Mouse (Mus musculus) hindbrain, embryonic 10.5 days (tissue): ENCODE measurements around the gene Pias1. TPM values are rescaled to one million over a fixed set of nuclear protein-coding genes. Genes with fewer than 3 reads are reported as not detected.

Experiments used
- DNase-seq: peaks from one replicate; pipeline ENCODE4 v3.0.0-alpha.2; 2017; ENCODE audit warnings: low spot score
- H3K27ac ChIP-seq: fragments of 300-500 bp; sonication (generic); 2 replicates; pipeline ENCODE4 v1.5.1; 2016; ENCODE audit warnings: mild to moderate bottlenecking, moderate library complexity
- H3K27me3 ChIP-seq: fragments of 300-500 bp; sonication (generic); 2 replicates; pipeline ENCODE4 v1.6.1; 2016; ENCODE audit warnings: mild to moderate bottlenecking; ENCODE audit not compliant: poor library complexity, insufficient read depth, severe bottlenecking
- H3K36me3 ChIP-seq: fragments of 300-500 bp; sonication (generic); 2 replicates; pipeline ENCODE4 v1.6.1; 2016; ENCODE audit warnings: mild to moderate bottlenecking, moderate library complexity
- H3K4me1 ChIP-seq: fragments of 300-500 bp; sonication (generic); replicated peaks from 2 replicates; pipeline ENCODE4 v1.6.1; 2016; ENCODE audit warnings: mild to moderate bottlenecking
- H3K4me3 ChIP-seq: fragments of 300-500 bp; sonication (generic); 2 replicates; pipeline ENCODE4 v1.5.1; 2016; ENCODE audit warnings: mild to moderate bottlenecking, moderate library complexity
- H3K9me3 ChIP-seq: fragments of 300-500 bp; sonication (generic); 2 replicates; pipeline ENCODE4 v1.6.1; 2016; ENCODE audit warnings: mild to moderate bottlenecking, moderate library complexity
- WGBS: fragments of 180-500 bp; shearing (Covaris S2); methylation state at CpG from one replicate; pipeline ENCODE4 v1.1.7; 2016; 5-methylcytosine and 5-hydroxymethylcytosine counted together
- polyA plus RNA-seq: library from polyadenylated mRNA; unstranded; fragments of >200 nt; fragmentation: Nextera tagmentation; extraction: Ambion mirVana; gene quantifications from 2 replicates; pipeline ENCODE4 v1.2.1, GENCODE M21; 2016

Gene Pias1
- polyA plus RNA-seq, 1 experiment from 2014 or later = 57.4 TPM

DNA sequence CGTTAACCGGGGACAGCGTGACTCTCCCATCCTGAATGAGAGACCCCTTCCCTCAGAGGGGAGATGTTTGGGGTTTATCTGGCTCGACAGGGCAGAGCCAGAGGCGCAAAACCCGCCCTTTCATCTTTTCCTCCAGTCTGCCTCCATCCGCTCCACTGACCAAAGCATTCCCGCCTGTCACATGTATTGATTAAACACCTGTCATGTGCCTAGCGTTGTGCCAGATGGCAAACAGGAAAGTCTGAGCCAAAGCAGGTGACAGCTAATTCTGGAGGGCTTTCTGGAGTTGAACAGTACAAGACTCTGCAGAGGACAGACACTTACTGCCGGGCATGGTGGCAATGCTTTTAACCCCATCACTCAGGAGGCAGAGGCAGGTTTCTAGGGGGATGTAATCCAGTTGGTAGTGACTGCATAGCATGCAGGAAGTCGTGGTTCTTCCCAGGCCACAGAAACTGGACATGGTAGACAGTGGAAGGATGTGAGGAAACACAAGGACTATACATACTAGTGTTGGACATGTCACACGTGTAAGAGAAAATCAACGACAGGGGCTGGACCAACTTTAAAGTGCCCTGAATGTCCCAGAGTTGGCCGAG is 148.5 kb downstream of the Pias1 start:
- peaks cover 43% of the 10 kb centered on the region for H3K4me1 ChIP-seq
- peak overlapping the region; percentile 93 for H3K27ac ChIP-seq
- H3K4me3 ChIP-seq = peak overlapping the region; percentile 64
- WGBS = 17% methylated on average over 14 of the region's 14 CpGs
- H3K27me3 ChIP-seq = 0 out of 2 replicates have a peak, but pooled peaks cover 3% of the 10 kb centered on the region
- no peaks in the 10 kb centered on the region for H3K36me3 ChIP-seq
- DNase-seq = no peak
- H3K9me3 ChIP-seq = no peaks in the 10 kb centered on the region

DNA sequence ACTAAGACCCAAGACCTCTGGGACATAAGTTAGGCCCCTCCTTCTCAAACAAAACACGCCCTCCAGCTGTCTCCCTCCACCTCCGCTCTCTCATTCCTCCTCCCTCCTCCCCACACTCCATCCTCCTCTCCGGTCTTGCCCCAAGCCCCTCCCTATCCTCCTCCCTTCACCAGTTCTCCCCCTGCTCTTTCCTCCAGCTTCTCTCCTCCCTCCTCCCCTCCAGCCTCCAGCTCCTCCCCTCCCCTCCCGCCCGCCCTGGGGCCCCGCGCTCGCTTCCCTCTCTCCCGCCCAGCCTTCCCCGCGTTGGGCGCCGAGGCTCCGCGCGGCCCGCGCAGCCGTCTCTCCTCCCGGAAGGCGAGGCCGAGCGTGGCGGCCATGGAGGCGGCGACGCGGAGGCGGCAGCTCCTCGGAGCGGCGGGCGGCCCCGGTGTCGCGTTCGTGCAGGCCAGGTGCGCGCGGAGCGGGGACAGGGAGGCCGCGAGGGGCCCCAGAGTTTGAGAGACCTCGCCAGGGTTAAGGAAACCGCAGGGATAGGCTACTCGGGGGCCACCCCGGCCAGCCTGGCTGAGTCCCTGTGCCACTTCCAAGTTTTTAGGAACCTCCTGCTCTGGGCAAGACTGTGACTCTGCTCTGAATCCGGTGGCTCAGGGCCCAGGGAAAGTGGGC is 149.1 kb downstream of the Pias1 start, which contains the start of gene Cln6:
TSS of gene Cln6 (plus strand) at position 280 of the 666 bp plus-strand sequence.
- peak; percentile 82 for DNase-seq
- H3K36me3 ChIP-seq = no peaks in the 10 kb centered on the region
- WGBS = 1% methylated on average over 48 of the region's 48 CpGs
- no peaks in the 10 kb centered on the region for H3K9me3 ChIP-seq
- peak within 1 kb of the TSS; percentile 64 for H3K4me3 ChIP-seq
- H3K27ac ChIP-seq = peak within 1 kb of the TSS; percentile 93
- peaks cover 43% of the 10 kb centered on the region for H3K4me1 ChIP-seq
- H3K27me3 ChIP-seq = 0 out of 2 replicates have a peak, but pooled peaks cover 3% of the 10 kb centered on the region

DNA sequence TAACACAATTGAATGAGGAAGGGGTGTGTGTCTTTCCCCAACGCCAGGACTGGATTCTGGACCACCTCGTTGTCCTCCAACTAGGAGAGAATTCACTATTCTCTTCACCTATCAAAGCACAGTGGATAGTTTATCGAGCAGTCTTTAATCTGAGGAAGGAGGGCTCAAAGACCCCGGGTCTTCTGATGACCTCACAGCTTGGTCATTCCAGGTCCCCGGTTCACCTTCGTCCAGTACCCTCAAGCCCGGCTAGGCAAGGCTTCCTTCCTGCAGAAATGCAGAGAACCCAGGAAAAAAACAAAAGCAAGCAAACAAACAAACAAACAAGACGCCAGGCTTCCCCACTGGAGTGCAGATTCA is 149.6 kb downstream of the Pias1 start:
- Histone ChIP-seq H3K27ac (peak overlapping the region; percentile 93), H3K4me1 (peaks cover 43% of the 10 kb centered on the region), H3K9me3 (no peaks in the 10 kb centered on the region), H3K36me3 (no peaks in the 10 kb centered on the region), H3K4me3 (peak overlapping the region; percentile 64), H3K27me3 (0 out of 2 replicates have a peak, but pooled peaks cover 3% of the 10 kb centered on the region)
- 20% methylated on average over 8 of the region's 8 CpGs for WGBS
- DNase-seq = no peak

DNA sequence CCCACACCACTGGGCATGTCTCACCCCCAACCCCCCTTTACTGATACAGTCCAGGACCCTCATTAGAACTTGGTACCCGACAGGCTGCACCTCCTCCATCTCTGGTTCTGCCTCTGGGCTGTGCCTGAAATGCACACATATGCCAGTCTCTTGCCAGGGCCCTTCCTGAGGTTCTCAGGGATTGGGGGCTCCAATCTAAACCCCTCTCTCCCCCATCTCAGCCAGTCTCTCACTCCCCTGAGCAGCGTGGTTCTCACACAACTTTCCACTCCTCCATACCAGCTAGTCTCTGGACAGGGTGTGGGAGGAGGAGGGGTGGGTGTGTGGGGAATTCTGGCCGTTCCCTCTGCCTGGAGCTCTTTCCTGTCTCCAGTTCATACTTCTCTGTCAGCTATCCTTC is 150.1 kb downstream of the Pias1 start:
- no peaks in the 10 kb centered on the region for H3K36me3 ChIP-seq
- WGBS = 58% methylated on average over 3 of the region's 3 CpGs
- peak overlapping the region; percentile 64; the same call in 1 of the 2 replicates for H3K4me3 ChIP-seq
- H3K4me1 ChIP-seq = peaks cover 43% of the 10 kb centered on the region
- peak overlapping the region; percentile 93 for H3K27ac ChIP-seq
- no peak for DNase-seq
- 0 out of 2 replicates have a peak, but pooled peaks cover 3% of the 10 kb centered on the region for H3K27me3 ChIP-seq
- no peaks in the 10 kb centered on the region for H3K9me3 ChIP-seq

DNA sequence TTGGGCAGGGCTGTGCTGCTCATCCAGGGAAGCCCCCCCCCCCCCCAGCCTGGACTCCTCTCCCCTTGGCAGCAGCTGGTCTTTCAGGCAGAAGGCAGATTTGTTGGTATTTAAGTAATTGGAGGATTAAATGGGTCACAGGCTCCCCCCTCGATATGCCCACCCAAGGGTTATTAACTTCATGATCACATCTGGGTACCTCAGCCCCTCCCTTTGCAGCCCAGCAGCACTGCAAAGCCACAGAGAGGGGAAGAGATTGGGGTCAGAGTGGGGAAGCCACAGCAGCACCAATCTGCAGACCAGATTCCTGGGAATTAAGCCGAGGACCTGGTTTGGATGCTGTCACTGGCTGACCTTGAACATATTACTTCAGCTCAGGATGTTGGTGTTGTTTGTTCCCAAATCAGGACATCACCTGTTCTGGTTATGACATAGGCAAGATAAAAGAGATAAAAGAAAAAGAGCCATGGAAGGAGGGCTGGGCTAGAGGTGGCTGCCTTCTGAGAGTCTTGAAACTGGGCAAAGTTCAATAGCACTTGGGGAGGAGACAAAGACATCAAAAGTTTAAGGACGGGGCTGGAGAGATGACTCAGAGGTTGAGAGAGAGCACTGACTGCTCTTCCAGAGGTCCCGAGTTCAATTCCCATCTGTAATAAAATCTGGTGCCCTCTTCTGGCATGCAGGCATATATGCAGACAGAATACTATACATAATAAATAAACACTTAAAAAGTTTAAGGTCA is 151.8 kb downstream of the Pias1 start:
- H3K27ac ChIP-seq = no peak overlapping the region
- peaks cover 39% of the 10 kb centered on the region for H3K4me1 ChIP-seq
- 60% methylated on average over 4 of the region's 4 CpGs for WGBS
- no peak for DNase-seq
- no peaks in the 10 kb centered on the region for H3K36me3 ChIP-seq
- H3K27me3 ChIP-seq = 0 out of 2 replicates have a peak, but pooled peaks cover 3% of the 10 kb centered on the region
- H3K9me3 ChIP-seq = no peaks in the 10 kb centered on the region
- no peak overlapping the region for H3K4me3 ChIP-seq

DNA sequence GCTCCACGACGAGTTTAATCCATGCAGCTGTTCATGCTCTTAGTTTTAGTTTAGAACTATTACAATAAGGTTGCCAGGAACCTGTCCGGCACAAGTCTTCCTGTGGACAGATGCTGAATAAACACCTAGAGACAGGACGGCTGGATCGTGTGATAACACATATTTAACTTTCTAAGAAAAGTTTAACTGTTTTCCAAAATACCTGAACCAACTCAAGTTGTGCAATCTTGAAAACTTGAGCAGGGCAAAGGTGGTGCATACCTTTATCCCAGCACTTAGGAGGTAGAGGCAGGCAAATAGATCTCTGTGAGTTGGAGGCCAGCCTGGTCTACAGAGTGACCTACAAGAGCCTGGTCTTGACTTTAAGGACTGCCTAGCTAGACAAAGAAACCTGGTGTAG is 152.8 kb downstream of the Pias1 start:
- 87% methylated on average over 5 of the region's 5 CpGs for WGBS
- Histone ChIP-seq H3K27ac (no peak overlapping the region), H3K27me3 (no peaks in the 10 kb centered on the region)

DNA sequence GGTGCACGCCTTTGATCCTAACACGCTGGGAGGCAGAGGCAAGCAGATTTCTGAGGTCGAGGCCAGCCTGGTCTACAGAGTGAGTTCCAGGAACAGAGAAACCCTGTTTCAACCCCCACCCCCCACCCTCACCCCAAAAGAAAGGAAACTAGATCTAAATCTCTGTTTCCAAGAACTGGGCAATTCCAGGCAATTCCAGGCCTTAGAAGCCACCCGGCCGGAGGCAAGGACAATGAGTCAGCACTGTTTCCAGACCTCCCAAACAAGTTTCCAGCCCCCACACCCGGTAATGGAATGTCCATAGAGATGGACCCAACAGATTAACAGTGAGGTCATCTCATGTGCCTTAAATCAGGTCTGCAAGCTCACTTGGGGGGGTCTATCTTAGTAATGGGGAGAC is 157.8 kb downstream of the Pias1 start:
- no peaks in the 10 kb centered on the region for H3K36me3 ChIP-seq
- no peak for DNase-seq
- no peaks in the 10 kb centered on the region for H3K27me3 ChIP-seq
- H3K9me3 ChIP-seq = no peaks in the 10 kb centered on the region
- no peak overlapping the region for H3K27ac ChIP-seq
- peaks cover 42% of the 10 kb centered on the region for H3K4me1 ChIP-seq
- H3K4me3 ChIP-seq = no peak overlapping the region
- WGBS = 83% methylated on average over 6 of the region's 6 CpGs

More for the DNA sequence above, 152.8 kb downstream of the Pias1 start:
- Histone ChIP-seq H3K4me3 (no peak overlapping the region), H3K4me1 (peaks cover 30% of the 10 kb centered on the region), H3K36me3 (no peaks in the 10 kb centered on the region), H3K9me3 (no peaks in the 10 kb centered on the region)
- DNase-seq = no peak

DNA sequence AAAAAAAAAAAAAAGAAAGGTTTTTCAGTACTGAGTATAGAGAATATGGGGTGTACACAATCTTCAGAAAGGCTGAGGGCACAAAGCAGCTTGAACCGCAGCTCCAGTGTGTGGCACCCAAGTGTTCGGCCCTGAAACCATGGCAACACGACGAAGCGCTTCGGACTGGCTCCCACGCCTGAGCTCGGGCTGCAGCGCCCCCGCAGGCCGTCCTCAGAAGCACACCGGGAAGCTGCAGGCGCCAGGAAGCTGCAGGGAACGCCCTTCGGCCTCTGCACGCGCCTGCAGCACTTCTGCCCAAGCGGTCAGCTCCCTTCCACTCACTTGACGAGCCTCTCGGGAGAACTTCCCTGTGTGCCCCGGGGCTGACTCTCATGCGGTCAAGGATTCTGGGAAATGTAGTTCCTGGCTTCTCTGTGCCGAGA is 159.1 kb downstream of the Pias1 start:
- H3K4me3 ChIP-seq = peak overlapping the region; percentile 43

More for the DNA sequence above, 159.1 kb downstream of the Pias1 start:
- DNase-seq = peak; percentile 99
- H3K27ac ChIP-seq = peak overlapping the region; percentile 81
- H3K36me3 ChIP-seq = no peaks in the 10 kb centered on the region
- H3K4me1 ChIP-seq = peaks cover 42% of the 10 kb centered on the region
- H3K9me3 ChIP-seq = no peaks in the 10 kb centered on the region
- WGBS = 0% methylated on average over 23 of the region's 23 CpGs
- no peaks in the 10 kb centered on the region for H3K27me3 ChIP-seq

Other genes starting within 250 kb of the Pias1 start
- gene Fem1b, start 176.0 kb downstream of the Pias1 start, polyA plus RNA-seq = 30.0 and 32.2 TPM in 2 replicates
- 12.6 and 15.1 TPM in 2 replicates for gene Cln6, start 149.1 kb downstream of the Pias1 start, polyA plus RNA-seq
- gene Calml4, start 129.8 kb downstream of the Pias1 start, polyA plus RNA-seq = 0.71 and 6.4 TPM in 2 replicates
- 0.68 and 6.8 TPM in 2 replicates for gene Skor1, start 161.0 kb upstream of the Pias1 start, polyA plus RNA-seq